Mouse (Mus musculus): ENCODE measurements around the gene Tead3. TPM values are rescaled to one million over a fixed set of nuclear protein-coding genes. Genes with fewer than 3 reads are reported as not detected.

Tead3 gene
- polyA plus RNA-seq, 1 experiment from 2014 or later = 1.4 TPM

DNA sequence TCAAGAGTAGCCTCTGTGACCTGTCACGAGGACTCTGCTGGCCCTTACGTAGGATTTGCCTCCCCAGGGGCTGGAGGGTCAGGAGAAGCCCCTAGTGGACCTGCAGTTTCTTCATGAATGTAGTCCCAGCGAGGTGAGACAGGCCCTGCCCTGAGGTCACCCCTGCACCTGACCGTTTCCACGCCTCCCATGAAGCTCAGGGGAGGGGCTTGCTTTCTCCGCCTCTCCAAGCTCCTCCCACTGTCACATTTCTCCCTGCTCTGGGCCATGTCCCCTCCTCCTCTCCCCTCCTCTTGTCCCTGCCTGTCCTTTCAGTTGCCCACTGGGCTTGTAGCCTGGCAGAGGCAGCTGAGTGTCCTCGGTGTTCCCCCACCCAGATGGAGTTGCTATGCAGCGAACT, 33.5 kb downstream of the Tead3 start:
- H3K27me3 ChIP-seq (ENCODE audit: control insufficient read depth, insufficient read depth, low read length) = no peaks in the 10 kb centered on the region
- peaks cover 12% of the 10 kb centered on the region for H3K4me1 ChIP-seq (replicated peaks; ENCODE audit: control insufficient read depth, insufficient read depth, low read length)
- no peak overlapping the region for H3K4me2 ChIP-seq (replicated peaks)
- no peak overlapping the region for H3K27ac ChIP-seq
- WGBS = 39% methylated on average over 8 of the region's 8 CpGs
- no peaks in the 10 kb centered on the region for H3K9me3 ChIP-seq (ENCODE audit: control insufficient read depth, low read length)
- DNase-seq (ENCODE audit: low spot score) (no peak), ATAC-seq (ENCODE audit: low FRiP score) (no peak)
- no peak overlapping the region for H3K4me3 ChIP-seq (replicated peaks; ENCODE audit: low read length)
- no peak overlapping the region for H3K9ac ChIP-seq
- H3K36me3 ChIP-seq (replicated peaks; ENCODE audit: control insufficient read depth, insufficient read depth) = peaks cover 37% of the 10 kb centered on the region

DNA sequence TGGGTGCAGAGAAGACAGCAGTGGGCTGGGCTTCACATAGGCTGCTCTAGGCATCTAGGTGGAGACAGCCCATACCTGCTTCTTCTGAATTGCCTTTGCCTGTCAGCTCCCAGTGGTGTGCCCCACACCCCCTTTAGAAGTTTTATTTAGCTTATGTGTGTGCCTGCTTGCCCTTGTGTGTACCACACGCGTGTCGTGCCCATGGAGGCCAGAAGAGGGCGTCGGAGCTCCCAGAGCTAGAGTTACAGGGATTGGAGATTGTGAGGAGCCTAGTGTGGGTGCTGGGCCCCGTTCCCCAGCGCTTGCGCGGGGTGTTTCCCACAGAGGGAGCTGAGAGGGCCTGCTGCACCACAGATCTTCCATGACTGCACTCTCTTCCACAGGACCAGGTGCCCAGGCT, 34.1 kb downstream of the Tead3 start:
- no peak overlapping the region for H3K4me2 ChIP-seq (replicated peaks)
- DNase-seq (ENCODE audit: low spot score) = no peak
- H3K9me3 ChIP-seq (ENCODE audit: control insufficient read depth, low read length) = no peaks in the 10 kb centered on the region
- H3K4me3 ChIP-seq (replicated peaks; ENCODE audit: low read length) = no peak overlapping the region
- no peak for ATAC-seq (ENCODE audit: low FRiP score)
- peaks cover 12% of the 10 kb centered on the region for H3K4me1 ChIP-seq (replicated peaks; ENCODE audit: control insufficient read depth, insufficient read depth, low read length)
- 93% methylated on average over 9 of the region's 9 CpGs for WGBS
- H3K36me3 ChIP-seq (replicated peaks; ENCODE audit: control insufficient read depth, insufficient read depth) = peaks cover 34% of the 10 kb centered on the region
- H3K9ac ChIP-seq = no peak overlapping the region
- no peak overlapping the region for H3K27ac ChIP-seq
- no peaks in the 10 kb centered on the region for H3K27me3 ChIP-seq (ENCODE audit: control insufficient read depth, insufficient read depth, low read length)

DNA sequence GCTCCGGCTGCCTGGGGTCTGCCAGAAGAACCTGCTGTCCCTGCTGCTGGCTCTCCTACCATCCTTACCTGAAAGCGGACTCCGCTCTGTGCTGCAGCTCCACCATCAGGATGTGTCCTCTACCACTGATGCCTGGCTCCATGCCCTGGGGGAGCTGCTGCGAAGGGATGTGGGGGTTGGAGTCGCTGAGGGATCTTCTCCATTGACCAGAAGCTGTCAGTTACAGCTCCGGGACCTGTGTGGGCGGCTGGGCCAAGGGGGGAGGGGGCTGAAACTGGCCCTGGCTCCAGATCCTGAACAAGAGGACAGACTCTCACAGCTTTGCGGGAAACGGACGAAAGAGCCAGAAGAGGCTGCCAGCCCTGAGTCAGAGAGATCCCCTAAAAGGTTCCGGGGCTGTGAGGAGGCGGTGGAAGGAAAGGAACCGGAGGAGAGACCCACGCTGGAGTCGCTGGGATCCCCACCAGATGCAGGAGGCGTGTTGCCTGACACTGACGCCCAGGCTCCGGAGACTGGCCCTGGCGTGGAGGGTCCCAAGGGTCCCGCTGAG, 34.9 kb downstream of the Tead3 start:
- Histone ChIP-seq H3K9me3 (ENCODE audit: control insufficient read depth, low read length) (no peaks in the 10 kb centered on the region), H3K27me3 (ENCODE audit: control insufficient read depth, insufficient read depth, low read length) (no peaks in the 10 kb centered on the region), H3K36me3 (replicated peaks; ENCODE audit: control insufficient read depth, insufficient read depth) (peaks cover 34% of the 10 kb centered on the region), H3K4me3 (replicated peaks; ENCODE audit: low read length) (no peak overlapping the region), H3K27ac (no peak overlapping the region), H3K9ac (no peak overlapping the region), H3K4me2 (replicated peaks) (no peak overlapping the region), H3K4me1 (replicated peaks; ENCODE audit: control insufficient read depth, insufficient read depth, low read length) (peaks cover 12% of the 10 kb centered on the region)
- DNase-seq (ENCODE audit: low spot score) (no peak), ATAC-seq (ENCODE audit: low FRiP score) (no peak)
- WGBS = 84% methylated on average over 20 of the region's 20 CpGs

DNA sequence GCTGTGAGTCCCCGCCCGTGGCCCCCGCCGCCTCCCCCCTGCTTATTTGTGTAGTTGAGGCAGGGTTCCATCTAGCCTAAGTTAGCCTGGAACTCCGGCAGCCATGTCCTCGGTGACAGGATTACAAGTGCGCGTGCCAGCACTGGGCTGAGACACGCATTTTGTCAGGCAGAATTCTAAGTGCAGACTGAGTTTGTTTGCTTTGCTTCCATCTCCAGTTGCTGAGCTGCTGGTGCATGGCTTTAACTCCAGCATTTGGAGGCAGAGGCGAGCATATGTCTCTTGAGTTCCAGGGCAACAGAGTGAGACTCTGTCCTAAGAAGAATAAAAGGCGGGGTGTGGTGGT, 36.8 kb downstream of the Tead3 start:
- Histone ChIP-seq H3K4me2 (replicated peaks) (peak overlapping the region; percentile 72), H3K4me1 (replicated peaks; ENCODE audit: control insufficient read depth, insufficient read depth, low read length) (peaks cover 12% of the 10 kb centered on the region), H3K27ac (peak overlapping the region; percentile 82), H3K9me3 (ENCODE audit: control insufficient read depth, low read length) (no peaks in the 10 kb centered on the region), H3K4me3 (replicated peaks; ENCODE audit: low read length) (peak overlapping the region; percentile 71), H3K36me3 (replicated peaks; ENCODE audit: control insufficient read depth, insufficient read depth) (peaks cover 29% of the 10 kb centered on the region), H3K27me3 (ENCODE audit: control insufficient read depth, insufficient read depth, low read length) (no peaks in the 10 kb centered on the region), H3K9ac (peak overlapping the region; percentile 79)
- ATAC-seq (ENCODE audit: low FRiP score) (no peak; the same call in 1 of the 2 replicates), DNase-seq (ENCODE audit: low spot score) (peak; percentile 50)
- WGBS = 1% methylated on average over 11 of the region's 11 CpGs

DNA sequence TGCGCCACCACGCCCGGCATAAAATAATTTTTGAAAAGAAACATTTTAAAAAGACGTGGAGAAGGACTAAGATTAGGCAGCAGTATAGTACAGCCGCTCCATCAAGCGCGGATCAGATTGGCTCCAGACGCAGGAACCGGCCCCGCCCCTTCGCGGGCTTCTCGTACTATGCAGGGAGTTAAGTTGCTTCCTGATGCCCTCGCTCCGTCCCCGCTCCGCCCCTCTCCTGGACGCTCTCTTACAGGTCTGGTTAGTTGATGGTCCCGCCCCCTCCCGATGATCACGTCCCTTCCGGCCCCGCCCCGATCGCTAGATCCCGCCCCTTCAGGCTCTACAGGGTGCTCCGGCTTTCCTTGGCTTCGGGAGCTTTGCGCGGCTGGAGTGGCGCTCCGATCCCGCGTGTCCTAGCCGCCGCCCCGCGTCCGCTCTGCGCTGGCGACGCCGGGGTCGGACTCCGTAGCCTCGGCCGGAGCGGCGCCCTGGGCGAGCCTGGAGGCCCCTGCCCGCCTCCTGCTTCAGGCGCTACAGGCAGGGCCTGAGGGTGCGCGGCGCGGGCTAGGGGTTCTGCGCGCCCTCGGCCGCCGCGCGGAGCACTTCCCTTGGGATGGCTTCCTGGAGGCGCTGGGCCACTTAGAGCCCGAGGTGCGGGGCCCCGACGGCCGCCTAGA, 37.3 kb downstream of the Tead3 start, which contains the start of gene Fance:
Fance (plus strand) TSS at position 308 of the 668 bp plus-strand sequence.
- WGBS = 0% methylated on average over 62 of the region's 69 CpGs
- peak within 1 kb of the TSS; percentile 82 for H3K27ac ChIP-seq
- H3K36me3 ChIP-seq (replicated peaks; ENCODE audit: control insufficient read depth, insufficient read depth) = peaks cover 27% of the 10 kb centered on the region
- no peaks in the 10 kb centered on the region for H3K27me3 ChIP-seq (ENCODE audit: control insufficient read depth, insufficient read depth, low read length)
- ATAC-seq (ENCODE audit: low FRiP score) = peak; percentile 98
- peak within 1 kb of the TSS; percentile 71 for H3K4me3 ChIP-seq (replicated peaks; ENCODE audit: low read length)
- peaks cover 12% of the 10 kb centered on the region for H3K4me1 ChIP-seq (replicated peaks; ENCODE audit: control insufficient read depth, insufficient read depth, low read length)
- peak within 1 kb of the TSS; percentile 79 for H3K9ac ChIP-seq
- H3K9me3 ChIP-seq (ENCODE audit: control insufficient read depth, low read length) = no peaks in the 10 kb centered on the region
- peak; percentile 97 for DNase-seq (ENCODE audit: low spot score)
- peak within 1 kb of the TSS; percentile 72 for H3K4me2 ChIP-seq (replicated peaks)

DNA sequence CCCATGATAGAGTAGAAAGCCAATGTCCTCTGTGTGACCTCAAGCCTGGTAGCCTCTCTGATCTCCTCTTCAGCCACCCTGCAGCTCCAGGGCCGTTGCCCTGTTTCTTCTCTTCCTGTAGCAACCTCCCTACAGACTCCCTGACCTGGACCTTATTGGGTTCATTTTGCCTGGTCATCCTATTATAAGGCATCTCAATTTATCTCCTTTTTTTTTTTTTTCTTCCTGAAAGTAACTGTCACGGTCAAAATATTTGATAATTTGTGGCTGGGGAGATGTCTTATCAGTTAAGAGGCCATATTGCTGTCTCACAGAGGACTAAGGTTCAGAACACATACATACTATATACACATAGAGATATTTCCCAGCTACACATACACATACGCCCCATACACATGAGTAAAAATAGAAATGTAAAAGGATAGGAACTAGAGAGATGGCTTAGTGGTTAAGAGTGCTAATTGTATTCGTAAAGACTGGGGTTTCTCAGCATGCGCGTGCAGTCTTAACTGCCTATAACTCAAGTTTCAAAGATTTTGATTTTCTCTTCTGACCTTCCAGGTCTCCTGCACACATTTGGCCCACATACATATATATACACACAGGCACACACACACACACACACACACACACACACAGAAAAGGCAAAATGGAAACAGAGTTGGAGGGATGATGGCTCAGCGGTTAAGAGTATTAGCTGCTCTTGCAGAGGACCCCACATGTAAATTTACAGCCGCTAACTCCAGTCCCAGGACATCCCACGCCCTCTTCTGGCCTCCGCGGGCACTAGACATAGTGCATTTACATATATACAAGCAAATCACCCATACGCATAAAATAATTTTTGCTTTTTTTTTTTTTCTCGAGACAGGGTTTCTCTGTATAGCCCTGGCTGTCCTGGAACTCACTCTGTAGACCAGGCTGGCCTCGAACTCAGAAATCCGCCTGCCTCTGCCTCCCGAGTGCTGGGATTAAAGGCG, 38.1 kb downstream of the Tead3 start:
- Histone ChIP-seq H3K9ac (0 out of 2 replicates have a peak overlapping the region, but pooled peaks have one; percentile 22), H3K4me1 (replicated peaks; ENCODE audit: control insufficient read depth, insufficient read depth, low read length) (peaks cover 12% of the 10 kb centered on the region), H3K4me3 (replicated peaks; ENCODE audit: low read length) (peak overlapping the region; percentile 71), H3K4me2 (replicated peaks) (peak overlapping the region; percentile 72), H3K27ac (0 out of 2 replicates have a peak overlapping the region, but pooled peaks have one; percentile 44), H3K9me3 (ENCODE audit: control insufficient read depth, low read length) (no peaks in the 10 kb centered on the region), H3K36me3 (replicated peaks; ENCODE audit: control insufficient read depth, insufficient read depth) (peaks cover 19% of the 10 kb centered on the region), H3K27me3 (ENCODE audit: control insufficient read depth, insufficient read depth, low read length) (no peaks in the 10 kb centered on the region)
- WGBS = 29% methylated on average over 16 of the region's 17 CpGs
- ATAC-seq (ENCODE audit: low FRiP score) (peak; percentile 4; the same call in 1 of the 2 replicates), DNase-seq (ENCODE audit: low spot score) (no peak)

DNA sequence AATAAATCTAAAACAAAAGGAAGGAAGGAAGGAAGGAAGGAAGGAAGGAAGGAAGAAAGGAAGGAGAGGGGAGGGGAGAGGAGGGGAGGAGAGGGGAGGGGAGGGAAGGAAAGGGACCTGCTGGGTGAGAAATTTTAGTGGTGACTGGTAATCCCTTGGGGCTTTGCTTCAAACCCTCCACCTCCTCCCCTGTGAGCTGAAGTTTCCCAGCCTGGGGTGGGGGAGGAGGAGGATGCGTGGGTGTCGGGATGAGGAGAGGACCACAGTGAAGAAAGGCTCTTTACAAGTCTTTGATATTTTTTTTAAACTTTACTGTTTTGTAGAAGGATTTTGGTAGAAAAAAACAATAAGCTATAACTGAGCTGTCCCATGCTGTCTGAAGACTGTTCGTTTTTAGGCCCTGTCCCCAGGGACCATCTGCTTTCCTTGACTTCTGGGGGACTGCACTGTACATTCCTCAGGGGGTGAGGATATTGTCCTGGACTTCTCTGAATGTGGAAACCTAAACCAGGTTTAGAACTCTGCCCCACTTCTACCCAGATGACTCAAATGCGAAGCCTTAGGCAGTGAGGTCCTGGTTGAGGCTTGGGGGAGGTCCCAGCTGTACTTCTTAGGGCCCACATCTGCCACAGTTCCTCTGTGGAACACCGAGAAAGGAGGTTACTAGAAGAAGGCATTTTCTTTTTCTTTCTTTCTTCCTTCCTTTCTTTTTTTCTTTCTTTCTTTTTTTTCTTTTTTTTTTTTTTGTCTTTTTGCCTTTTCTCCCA, 39.1 kb downstream of the Tead3 start:
- no peak for DNase-seq (ENCODE audit: low spot score)
- ATAC-seq (ENCODE audit: low FRiP score) = no peak
- H3K9ac ChIP-seq = no peak overlapping the region
- peaks cover 12% of the 10 kb centered on the region for H3K4me1 ChIP-seq (replicated peaks; ENCODE audit: control insufficient read depth, insufficient read depth, low read length)
- no peaks in the 10 kb centered on the region for H3K9me3 ChIP-seq (ENCODE audit: control insufficient read depth, low read length)
- no peak overlapping the region for H3K4me3 ChIP-seq (replicated peaks; ENCODE audit: low read length)
- H3K4me2 ChIP-seq (replicated peaks) = no peak overlapping the region
- H3K27ac ChIP-seq = no peak overlapping the region
- 74% methylated on average over 5 of the region's 5 CpGs for WGBS
- H3K27me3 ChIP-seq (ENCODE audit: control insufficient read depth, insufficient read depth, low read length) = no peaks in the 10 kb centered on the region
- H3K36me3 ChIP-seq (replicated peaks; ENCODE audit: control insufficient read depth, insufficient read depth) = peaks cover 10% of the 10 kb centered on the region; the same call in 1 of the 2 replicates

DNA sequence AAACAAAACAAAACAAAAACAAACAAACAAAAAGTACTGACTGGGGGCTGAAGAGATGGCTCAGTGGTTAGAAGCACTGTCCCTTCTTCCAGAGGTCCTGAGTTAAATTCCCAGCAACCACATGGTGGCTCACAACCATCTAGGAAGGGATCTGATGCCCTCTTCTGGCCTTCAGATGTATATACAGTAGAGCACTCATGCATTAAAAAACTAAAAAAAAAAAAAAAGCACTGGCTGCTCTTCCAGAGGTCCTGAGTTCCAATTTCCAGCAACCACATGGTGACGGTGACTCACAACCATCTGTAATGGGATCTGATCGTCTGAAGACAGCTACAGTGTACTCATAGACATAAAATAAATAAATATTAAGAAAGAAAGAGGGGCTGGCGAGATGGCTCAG, 39.8 kb downstream of the Tead3 start:
- H3K9me3 ChIP-seq (ENCODE audit: control insufficient read depth, low read length) = no peaks in the 10 kb centered on the region
- 0 out of 2 replicates have a peak, but pooled peaks cover 3% of the 10 kb centered on the region for H3K36me3 ChIP-seq (replicated peaks; ENCODE audit: control insufficient read depth, insufficient read depth)
- no peak overlapping the region for H3K9ac ChIP-seq
- peaks cover 8% of the 10 kb centered on the region for H3K4me1 ChIP-seq (replicated peaks; ENCODE audit: control insufficient read depth, insufficient read depth, low read length)
- ATAC-seq (ENCODE audit: low FRiP score) = no peak
- H3K27ac ChIP-seq = no peak overlapping the region
- H3K27me3 ChIP-seq (ENCODE audit: control insufficient read depth, insufficient read depth, low read length) = no peaks in the 10 kb centered on the region
- H3K4me3 ChIP-seq (replicated peaks; ENCODE audit: low read length) = no peak overlapping the region
- WGBS = 83% methylated on average over 3 of the region's 3 CpGs
- no peak for DNase-seq (ENCODE audit: low spot score)
- no peak overlapping the region for H3K4me2 ChIP-seq (replicated peaks)

Measured in hindbrain, embryonic 14.5 days (tissue).